Mouse (Mus musculus) macrophage (primary cell): Measurements from ENCODE around the gene Tmem108. TPM values are rescaled to one million over a fixed set of nuclear protein-coding genes. Genes with fewer than 3 reads are reported as not detected.

Experiments
- H3K27ac ChIP-seq: fragments of 350-480 bp; formaldehyde crosslinking; 2 replicates; pipeline ENCODE4 v1.9.0; 2021
- H3K36me3 ChIP-seq: fragments of 350-480 bp; formaldehyde crosslinking; 2 replicates; pipeline ENCODE4 v1.9.0; 2021; ENCODE audit errors: inconsistent target
- H3K4me3 ChIP-seq: fragments of 350-480 bp; formaldehyde crosslinking; 2 replicates; pipeline ENCODE4 v1.9.0; 2021; ENCODE audit errors: inconsistent target
- H3K79me2 ChIP-seq: fragments of 350-480 bp; formaldehyde crosslinking; 2 replicates; pipeline ENCODE4 v1.9.0; 2021; ENCODE audit errors: inconsistent target
- WGBS: methylation state at CpG from one replicate; pipeline ENCODE4 v1.1.7; 2026; ENCODE audit warnings: inconsistent platforms; ENCODE audit not compliant: missing documents; 5-methylcytosine and 5-hydroxymethylcytosine counted together
- polyA plus RNA-seq: library from polyadenylated mRNA; stranded (reverse); fragments of 250-400 nt; gene quantifications from 3 replicates; pipeline ENCODE4 v1.2.4, GENCODE M21; 2018; ENCODE audit warnings: inconsistent platforms

Tmem108 gene
- polyA plus RNA-seq, 1 experiment from 2014 or later, result not detected

DNA sequence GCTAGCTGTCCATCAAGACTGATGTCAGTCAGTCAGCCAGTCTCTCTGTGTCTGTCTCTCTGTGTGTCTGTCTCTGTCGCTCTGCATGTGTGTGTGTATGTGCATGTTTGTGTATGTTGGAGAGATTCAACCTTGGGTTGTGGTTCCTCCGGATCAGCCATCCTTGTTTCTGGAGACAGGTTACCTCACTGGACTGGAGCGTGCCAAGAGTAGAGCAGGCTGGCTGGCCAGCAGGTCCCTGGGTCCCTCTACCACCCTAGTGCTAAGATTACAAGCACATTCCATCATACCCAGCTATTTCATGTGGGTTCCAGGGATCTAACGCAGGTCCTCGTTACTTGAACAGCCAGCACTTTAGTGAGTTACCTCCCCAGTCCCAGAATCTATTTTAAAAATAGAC lies 138.6 kb downstream of the Tmem108 start:
- no peak overlapping the region for H3K4me3 ChIP-seq
- no peaks in the 10 kb centered on the region for H3K79me2 ChIP-seq
- no peaks in the 10 kb centered on the region for H3K36me3 ChIP-seq
- 93% methylated on average over 5 of the region's 5 CpGs for WGBS
- no peak overlapping the region for H3K27ac ChIP-seq

DNA sequence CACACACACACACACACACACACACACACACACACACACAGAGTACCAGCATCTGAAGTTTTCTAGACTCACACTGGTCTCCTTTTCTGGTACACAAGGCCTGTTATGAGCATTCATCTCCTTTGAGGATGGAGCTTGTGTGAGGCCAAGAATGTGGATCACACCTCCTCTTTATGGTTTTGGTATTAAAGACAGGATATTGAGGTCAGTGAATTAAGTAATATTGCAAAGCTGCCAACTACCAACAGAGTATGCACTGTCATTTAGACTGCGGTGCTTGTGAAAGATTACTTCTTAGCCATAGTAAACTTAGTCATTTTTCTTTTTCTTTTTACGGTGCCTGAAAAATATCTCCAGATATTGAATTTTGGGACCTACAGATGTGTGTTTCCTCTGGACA lies 139.8 kb downstream of the Tmem108 start:
- Histone ChIP-seq H3K4me3 (no peak overlapping the region), H3K36me3 (no peaks in the 10 kb centered on the region), H3K27ac (no peak overlapping the region), H3K79me2 (no peaks in the 10 kb centered on the region)
- WGBS, result 47% methylated on average over 2 of the region's 2 CpGs

DNA sequence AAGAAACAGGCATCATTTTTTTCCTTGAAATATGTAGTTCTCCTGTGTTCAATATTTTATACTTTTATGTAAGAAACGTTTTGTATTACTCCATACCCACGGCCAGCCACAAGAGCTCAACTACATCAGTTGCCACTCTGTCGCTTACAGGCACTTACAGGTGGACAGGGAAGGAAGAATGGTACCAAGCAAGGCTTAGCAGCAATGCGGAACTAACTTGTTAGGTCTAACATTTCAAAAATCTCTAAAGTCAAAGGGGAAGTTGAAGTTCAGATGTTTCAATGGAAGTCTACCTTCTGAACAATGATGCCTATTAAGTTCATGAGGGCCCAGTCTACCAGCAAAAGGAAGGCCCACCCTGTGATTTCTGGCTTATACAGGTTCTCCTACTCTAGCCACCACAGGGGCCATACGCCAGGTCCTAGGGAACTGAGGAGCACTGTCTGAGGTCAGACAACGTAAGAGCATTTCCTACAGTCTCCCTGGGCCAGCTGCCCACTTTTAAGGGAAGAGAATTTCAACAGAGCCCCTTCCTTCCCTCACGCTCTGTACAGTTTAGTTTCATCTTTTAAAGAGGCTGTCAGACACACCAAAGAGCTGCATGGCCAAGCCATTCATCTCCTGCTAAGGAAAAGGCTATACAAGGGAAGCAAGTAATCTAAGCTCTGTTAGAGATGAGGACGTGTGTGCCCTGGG lies 141.0 kb downstream of the Tmem108 start:
- 18% methylated on average over 7 of the region's 8 CpGs for WGBS

DNA sequence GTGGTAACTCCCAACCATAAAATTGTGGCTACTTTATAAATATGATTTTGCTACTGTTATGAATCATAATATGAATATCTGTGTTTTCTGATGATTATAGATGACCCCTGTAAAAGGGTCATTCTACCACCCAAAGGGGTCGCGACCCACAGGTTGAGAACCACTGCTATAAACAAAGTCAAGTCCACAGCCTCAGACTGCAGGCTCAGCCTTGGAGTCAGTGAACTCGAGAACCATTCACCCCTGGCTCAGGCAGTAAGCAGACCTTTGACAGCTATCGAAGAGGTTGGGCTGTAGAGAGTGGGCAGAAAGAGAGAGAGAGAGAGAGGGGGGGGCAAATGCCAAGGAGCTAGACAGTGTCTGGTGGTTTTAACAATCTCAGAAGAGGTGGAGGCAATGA lies 147.4 kb downstream of the Tmem108 start:
- Histone ChIP-seq H3K36me3 (no peaks in the 10 kb centered on the region), H3K27ac (no peak overlapping the region), H3K4me3 (no peak overlapping the region), H3K79me2 (no peaks in the 10 kb centered on the region)
- 77% methylated on average over 4 of the region's 4 CpGs for WGBS

More for the DNA sequence above, 141.0 kb downstream of the Tmem108 start:
- H3K36me3 ChIP-seq, result no peaks in the 10 kb centered on the region
- no peak overlapping the region for H3K27ac ChIP-seq
- H3K79me2 ChIP-seq, result no peaks in the 10 kb centered on the region
- no peak overlapping the region for H3K4me3 ChIP-seq

DNA sequence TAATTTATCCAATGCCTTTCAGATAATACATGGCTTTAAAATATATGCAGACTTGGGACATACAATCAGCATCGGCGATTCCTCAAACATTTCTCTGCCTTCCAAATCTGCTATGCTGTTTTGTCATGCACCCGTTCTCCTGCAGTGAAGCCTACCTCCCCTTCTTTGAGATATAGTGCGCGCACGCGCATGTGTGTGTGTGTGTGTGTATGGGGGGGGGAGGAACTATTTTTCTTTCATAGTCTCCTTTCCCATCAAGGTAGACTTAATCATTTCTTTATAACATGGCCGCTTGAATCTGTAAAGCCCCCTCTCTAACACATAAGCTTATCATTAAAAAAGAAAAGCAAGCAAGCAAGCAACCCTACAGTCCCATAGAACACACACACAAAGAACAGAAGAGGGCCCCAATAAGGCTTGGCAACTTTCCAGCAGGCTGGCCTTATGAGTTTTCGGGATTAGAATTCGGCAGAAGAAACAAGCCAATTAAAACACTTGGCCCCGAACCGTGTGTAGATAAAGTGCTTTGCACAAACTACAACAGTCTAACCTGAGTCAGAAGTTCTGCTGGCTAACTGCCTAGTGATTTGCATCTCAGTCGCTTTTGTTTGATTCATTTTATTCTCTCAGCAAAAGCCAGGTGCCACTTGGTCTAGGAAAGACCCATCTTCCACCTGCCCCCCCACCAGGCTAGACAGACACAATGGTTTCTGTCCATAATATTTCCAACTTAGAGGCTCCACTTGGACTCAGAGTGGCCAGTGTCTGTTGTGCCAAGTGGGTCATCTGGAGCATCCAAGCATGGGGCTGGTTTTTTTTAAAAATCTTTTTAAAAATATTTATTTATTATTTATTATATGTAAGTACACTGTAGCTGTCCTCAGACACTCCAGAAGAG lies 153.2 kb downstream of the Tmem108 start:
- no peak overlapping the region for H3K4me3 ChIP-seq
- H3K36me3 ChIP-seq, result no peaks in the 10 kb centered on the region
- H3K79me2 ChIP-seq, result no peaks in the 10 kb centered on the region
- H3K27ac ChIP-seq, result no peak overlapping the region
- 92% methylated on average over 11 of the region's 13 CpGs for WGBS

DNA sequence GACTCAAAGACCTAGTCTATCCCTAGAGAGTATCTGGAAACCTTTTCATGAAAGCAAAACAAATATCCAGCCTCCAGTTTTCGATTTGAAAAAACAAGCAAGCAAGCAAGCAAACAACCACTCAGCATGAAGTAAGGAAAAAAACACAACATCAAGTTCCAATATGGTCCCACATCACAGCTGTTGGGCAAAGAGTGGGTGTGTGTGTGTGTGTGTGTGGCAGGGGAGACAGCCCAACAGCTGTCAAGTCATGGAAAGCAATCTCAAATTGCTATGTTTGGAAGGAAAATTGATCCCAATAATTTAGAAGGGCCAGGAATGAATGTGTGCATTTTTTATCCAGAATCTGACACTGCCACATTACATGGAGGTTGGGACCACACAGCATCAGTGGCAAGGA lies 155.6 kb downstream of the Tmem108 start:
- Histone ChIP-seq H3K27ac (no peak overlapping the region), H3K79me2 (no peaks in the 10 kb centered on the region), H3K4me3 (no peak overlapping the region), H3K36me3 (no peaks in the 10 kb centered on the region)
- 89% methylated on average over 1 of the region's 1 CpGs for WGBS

DNA sequence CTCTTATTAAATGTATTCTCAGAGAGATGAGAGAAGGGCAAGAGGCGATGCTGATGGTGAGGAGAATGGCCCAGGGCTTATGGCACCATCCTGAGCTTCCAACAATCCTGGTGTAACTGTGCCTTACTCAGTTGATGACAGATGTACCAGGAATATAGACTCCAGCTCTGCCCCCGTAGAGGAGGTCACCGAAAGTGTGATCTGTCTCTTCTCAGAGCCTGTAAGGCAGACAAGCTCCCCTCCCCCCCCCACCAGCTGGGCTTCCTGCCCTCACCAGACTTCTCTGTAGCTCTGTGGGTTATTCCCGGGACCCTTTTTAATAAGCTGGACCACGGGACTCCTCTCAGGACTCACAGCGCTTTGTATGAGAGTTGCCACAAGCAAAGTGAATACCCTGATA lies 157.8 kb downstream of the Tmem108 start:
- Histone ChIP-seq H3K36me3 (no peaks in the 10 kb centered on the region), H3K79me2 (no peaks in the 10 kb centered on the region), H3K27ac (no peak overlapping the region), H3K4me3 (no peak overlapping the region)
- 71% methylated on average over 6 of the region's 6 CpGs for WGBS

DNA sequence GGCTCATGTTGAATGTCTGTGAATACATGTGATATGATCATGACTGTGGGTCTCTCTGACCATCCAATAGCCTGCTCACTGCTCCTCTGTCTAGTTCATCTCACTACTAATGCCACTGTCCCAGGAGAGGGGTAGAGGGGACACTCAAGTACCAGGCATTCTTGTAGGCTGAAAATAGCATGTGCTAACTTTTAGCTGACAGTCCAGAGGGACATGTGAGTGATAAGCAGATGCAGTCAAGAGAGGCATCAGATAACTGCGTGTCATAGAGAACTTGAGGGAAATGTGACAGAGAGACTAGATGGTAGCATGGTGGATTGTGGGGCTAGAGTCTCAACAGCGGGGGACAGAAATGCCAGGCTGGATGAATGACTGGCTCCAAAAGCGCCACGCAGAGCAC lies 159.8 kb downstream of the Tmem108 start:
- Histone ChIP-seq H3K27ac (no peak overlapping the region), H3K4me3 (no peak overlapping the region), H3K36me3 (no peaks in the 10 kb centered on the region), H3K79me2 (no peaks in the 10 kb centered on the region)
- 90% methylated on average over 4 of the region's 4 CpGs for WGBS

DNA sequence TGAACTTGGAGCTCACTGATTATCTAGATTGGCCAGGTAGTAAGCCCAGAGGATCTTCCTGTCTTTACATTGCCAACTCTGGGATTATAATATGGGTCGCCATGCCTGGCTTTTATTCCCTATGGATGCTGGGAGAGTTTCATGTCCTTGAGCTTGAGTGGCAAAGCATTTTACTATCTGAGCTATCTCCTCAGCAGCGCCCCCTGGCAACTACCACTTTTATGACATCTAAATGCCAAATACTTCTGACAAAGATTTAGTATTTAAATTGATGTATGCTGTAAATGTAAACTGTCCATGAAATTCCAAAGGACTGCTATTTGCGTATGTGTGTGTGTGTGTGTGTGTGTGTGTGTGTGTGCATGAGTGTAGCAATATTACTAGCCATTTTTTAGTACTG lies 160.8 kb downstream of the Tmem108 start:
- Histone ChIP-seq H3K36me3 (no peaks in the 10 kb centered on the region), H3K4me3 (no peak overlapping the region), H3K79me2 (no peaks in the 10 kb centered on the region), H3K27ac (no peak overlapping the region)
- 50% methylated on average over 3 of the region's 3 CpGs for WGBS

DNA sequence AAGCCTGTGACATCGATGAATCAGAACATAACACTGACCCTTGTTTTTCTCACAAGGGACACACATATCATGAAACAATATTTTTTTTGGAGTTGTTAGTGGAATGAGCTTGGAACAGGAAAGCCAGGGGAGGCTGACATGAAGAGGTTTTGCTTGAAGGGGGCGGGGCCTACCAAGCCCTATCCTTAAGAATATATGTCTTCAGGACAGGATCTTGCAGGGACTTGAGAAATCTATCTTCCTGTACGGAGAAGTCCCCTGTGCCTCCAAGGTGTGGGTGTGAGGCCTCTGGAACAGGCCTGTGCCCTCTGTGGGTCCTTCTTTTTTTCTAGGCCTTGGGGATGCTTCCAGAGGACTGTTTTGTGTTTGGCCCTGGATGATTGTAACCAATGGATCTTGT lies 161.7 kb downstream of the Tmem108 start:
- Histone ChIP-seq H3K4me3 (no peak overlapping the region), H3K27ac (no peak overlapping the region), H3K36me3 (no peaks in the 10 kb centered on the region), H3K79me2 (no peaks in the 10 kb centered on the region)
- WGBS, result 94% methylated on average over 3 of the region's 3 CpGs

DNA sequence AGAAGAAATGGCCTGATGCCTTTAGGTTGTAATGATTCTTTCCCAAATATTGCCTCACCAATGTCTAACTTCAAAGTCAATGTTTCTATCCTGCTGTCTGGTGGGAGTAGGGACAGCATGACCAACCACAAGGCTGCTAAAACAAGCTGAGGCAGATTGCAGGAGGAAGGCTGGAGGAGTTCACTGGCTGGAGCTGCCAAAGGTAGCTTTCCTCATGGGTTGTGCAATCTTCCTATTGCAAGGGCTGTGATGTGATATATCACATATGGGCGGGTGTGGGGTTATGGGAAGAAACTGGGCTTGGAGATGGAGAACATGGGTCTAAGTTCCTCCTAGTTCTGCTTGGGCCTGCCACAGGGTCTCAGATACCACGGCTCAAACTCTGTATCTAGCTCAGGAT lies 163.8 kb downstream of the Tmem108 start:
- Histone ChIP-seq H3K4me3 (no peak overlapping the region), H3K27ac (no peak overlapping the region), H3K36me3 (no peaks in the 10 kb centered on the region), H3K79me2 (no peaks in the 10 kb centered on the region)
- 55% methylated on average over 2 of the region's 2 CpGs for WGBS

GRCm38 (mm10) chr9:103595190-103595837 lies 166.3 kb downstream of the Tmem108 start:
- Histone ChIP-seq H3K4me3 (no peak overlapping the region), H3K79me2 (no peaks in the 10 kb centered on the region), H3K27ac (no peak overlapping the region), H3K36me3 (no peaks in the 10 kb centered on the region)
- 84% methylated on average over 6 of the region's 6 CpGs for WGBS

DNA sequence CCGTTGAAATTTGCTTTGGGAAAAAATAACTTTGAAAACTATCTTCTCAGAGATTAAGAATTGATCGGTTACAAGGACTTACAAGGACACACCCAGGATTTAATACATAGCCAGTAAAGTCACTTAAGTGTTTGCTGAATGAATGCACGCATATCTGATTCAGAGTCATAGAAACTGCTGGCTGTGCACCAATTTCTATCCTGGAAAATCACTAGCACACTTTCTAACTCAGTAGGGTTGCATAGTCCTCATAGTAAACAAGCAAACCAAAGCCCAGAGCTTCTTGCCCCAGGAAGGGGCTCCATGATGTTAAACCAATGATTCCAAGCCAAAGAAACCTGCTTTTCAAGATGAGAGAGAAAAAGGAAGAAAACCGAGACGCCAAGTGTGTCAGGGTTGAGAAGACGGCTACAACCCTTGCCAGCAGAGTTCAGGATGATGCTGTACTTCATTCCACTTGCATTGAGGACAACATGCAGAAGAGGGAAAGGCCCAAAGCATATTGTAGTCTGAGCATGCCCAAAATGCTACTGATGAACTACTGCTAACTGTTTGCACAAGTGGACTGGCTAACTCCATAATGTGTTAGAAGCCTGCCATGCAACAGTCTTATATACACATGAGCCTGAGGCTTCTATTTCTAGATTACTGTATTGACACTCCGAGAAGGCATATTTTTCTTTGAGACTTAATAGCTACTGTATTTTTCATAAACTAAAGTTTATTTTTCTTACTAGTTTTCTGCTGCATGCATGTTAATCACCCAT lies 167.0 kb downstream of the Tmem108 start:
- no peak overlapping the region for H3K4me3 ChIP-seq
- WGBS, result 88% methylated on average over 7 of the region's 7 CpGs
- no peaks in the 10 kb centered on the region for H3K79me2 ChIP-seq
- no peaks in the 10 kb centered on the region for H3K36me3 ChIP-seq
- no peak overlapping the region for H3K27ac ChIP-seq

- WGBS, result 90% methylated on average over 4 of the region's 4 CpGs
These were observed 168.6 kb downstream of the Tmem108 start for GRCm38 (mm10) chr9:103593079-103593478.

More at GRCm38 (mm10) chr9:103593079-103593478, 168.6 kb downstream of the Tmem108 start:
- H3K36me3 ChIP-seq, result no peaks in the 10 kb centered on the region
- no peak overlapping the region for H3K27ac ChIP-seq
- no peak overlapping the region for H3K4me3 ChIP-seq
- no peaks in the 10 kb centered on the region for H3K79me2 ChIP-seq
